Mouse (Mus musculus) testis, adult 2 months (tissue): ENCODE data around the gene Rprd2.

Experiments
- CTCF ChIP-seq: fragments of 200-500 bp; IDR thresholded peaks from 2 replicates; pipeline ENCODE4 v1.5.1; 2012; ENCODE audit warnings: low read depth, mild to moderate bottlenecking, inconsistent platforms, low read length, moderate library complexity; ENCODE audit not compliant: control insufficient read depth, insufficient read depth, insufficient replicate concordance
- POLR2A ChIP-seq: fragments of 200-500 bp; IDR thresholded peaks from 2 replicates; pipeline ENCODE4 v1.6.1; 2012; ENCODE audit warnings: low read depth, mild to moderate bottlenecking, inconsistent platforms, low read length, moderate library complexity; ENCODE audit not compliant: control insufficient read depth

- TF ChIP-seq CTCF (no peak), POLR2A (no peak)
Observed at GRCm38 (mm10) chr3:95760106-95760505, 58.6 kb downstream of the Rprd2 start, which contains the start of gene Tars2.
